Mouse (Mus musculus) limb, embryonic 11.5 days (tissue): ENCODE results near the gene Spp2. TPM values are rescaled to one million over a fixed set of nuclear protein-coding genes. Genes with fewer than 3 reads are reported as not detected.
A peak's percentile ranks its signal among the peaks of the same experiment; 100 is the strongest.

ENCODE experiments used
- ATAC-seq: fragments of 200-750 bp; cut with Nextera tagmentation; 2 replicates; pipeline ENCODE4 v1.8.0; 2017; ENCODE audit warnings: low read depth; ENCODE audit not compliant: insufficient number of reproducible peaks, low FRiP score, low TSS enrichment
- DNase-seq: peaks from one replicate; pipeline ENCODE4 v3.0.0-alpha.2; 2015; ENCODE audit warnings: low spot score
- H3K27ac ChIP-seq: fragments of 300-500 bp; sonication (generic); replicated peaks from 2 replicates; pipeline ENCODE4 v1.5.1; 2014; ENCODE audit warnings: low read depth, mild to moderate bottlenecking, low read length
- H3K27me3 ChIP-seq: fragments of 300-500 bp; sonication (generic); 2 replicates; pipeline ENCODE4 v1.6.1; 2014; ENCODE audit warnings: mild to moderate bottlenecking, low read length, mixed read lengths; ENCODE audit not compliant: control insufficient read depth, insufficient read depth
- H3K36me3 ChIP-seq: fragments of 300-500 bp; sonication (generic); 2 replicates; pipeline ENCODE4 v1.6.1; 2014; ENCODE audit warnings: mild to moderate bottlenecking, low read length, moderate library complexity, mixed read lengths; ENCODE audit not compliant: control insufficient read depth, insufficient read depth
- H3K4me1 ChIP-seq: fragments of 300-500 bp; sonication (generic); 2 replicates; pipeline ENCODE4 v1.6.1; 2014; ENCODE audit warnings: low read length, mixed read lengths; ENCODE audit not compliant: control insufficient read depth, insufficient read depth
- H3K4me2 ChIP-seq: fragments of 300-500 bp; sonication (generic); 2 replicates; pipeline ENCODE4 v1.6.1; 2014; ENCODE audit warnings: low read depth, mild to moderate bottlenecking, moderate library complexity; ENCODE audit not compliant: severe bottlenecking
- H3K4me3 ChIP-seq: fragments of 300-500 bp; sonication (generic); 2 replicates; pipeline ENCODE4 v1.5.1; 2014; ENCODE audit warnings: low read depth, low read length
- H3K9ac ChIP-seq: fragments of 300-500 bp; sonication (generic); 2 replicates; pipeline ENCODE4 v1.6.1; 2014; ENCODE audit warnings: mild to moderate bottlenecking, low read length
- H3K9me3 ChIP-seq: fragments of 300-500 bp; sonication (generic); 2 replicates; pipeline ENCODE4 v1.6.1; 2016; ENCODE audit warnings: low read length; ENCODE audit not compliant: control insufficient read depth
- WGBS: fragments of 180-500 bp; shearing (Covaris S2); extraction: QIAGEN DNeasy Blood & Tissue Kit; methylation state at CpG from one replicate; pipeline ENCODE4 v1.1.7; 2014; 5-methylcytosine and 5-hydroxymethylcytosine counted together
- polyA plus RNA-seq: library from polyadenylated mRNA; unstranded; fragments of >200 nt; fragmentation: Nextera tagmentation; extraction: Ambion mirVana; gene quantifications from 2 replicates; pipeline ENCODE4 v1.2.1, GENCODE M21; 2014

The Spp2 gene
- polyA plus RNA-seq, 1 experiment from 2014 or later, result not detected

DNA sequence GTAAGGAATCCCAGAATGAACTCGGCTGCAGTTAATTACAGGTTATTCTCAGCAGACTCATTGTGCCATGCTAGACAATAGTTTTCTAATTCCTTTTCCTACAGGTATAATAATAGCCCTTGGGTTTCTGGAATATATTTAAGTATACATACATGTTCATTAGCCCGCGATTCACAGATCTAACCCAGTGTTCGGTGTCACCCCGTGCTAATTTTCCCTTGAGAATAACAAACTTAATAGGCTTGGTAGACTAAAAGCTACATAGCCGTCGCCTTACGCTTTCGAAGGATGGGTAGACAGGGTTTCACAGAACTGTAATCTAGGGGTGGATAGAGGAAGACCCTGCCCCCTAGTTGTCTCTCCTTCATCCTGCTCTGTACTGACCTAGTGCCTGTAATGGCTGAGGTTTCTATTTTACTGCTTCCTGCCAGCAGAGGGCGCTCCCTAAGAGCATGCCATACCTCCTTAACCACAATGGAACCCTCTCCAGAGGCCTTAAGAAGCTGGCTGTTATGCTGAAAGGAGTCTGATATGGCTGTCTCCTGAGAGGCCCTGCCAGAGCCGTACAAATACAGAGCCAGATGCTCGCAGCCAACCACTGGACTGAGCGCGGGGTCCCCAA, 49.8 kb downstream of the Spp2 start:
- Histone ChIP-seq H3K27me3 (no peaks in the 10 kb centered on the region), H3K4me2 (no peak overlapping the region), H3K36me3 (no peaks in the 10 kb centered on the region), H3K4me3 (no peak overlapping the region), H3K9me3 (no peaks in the 10 kb centered on the region), H3K27ac (no peak overlapping the region), H3K4me1 (no peaks in the 10 kb centered on the region), H3K9ac (no peak overlapping the region)
- DNase-seq (peak; percentile 82), ATAC-seq (no peak)
- WGBS, result 58% methylated on average over 14 of the region's 14 CpGs

DNA sequence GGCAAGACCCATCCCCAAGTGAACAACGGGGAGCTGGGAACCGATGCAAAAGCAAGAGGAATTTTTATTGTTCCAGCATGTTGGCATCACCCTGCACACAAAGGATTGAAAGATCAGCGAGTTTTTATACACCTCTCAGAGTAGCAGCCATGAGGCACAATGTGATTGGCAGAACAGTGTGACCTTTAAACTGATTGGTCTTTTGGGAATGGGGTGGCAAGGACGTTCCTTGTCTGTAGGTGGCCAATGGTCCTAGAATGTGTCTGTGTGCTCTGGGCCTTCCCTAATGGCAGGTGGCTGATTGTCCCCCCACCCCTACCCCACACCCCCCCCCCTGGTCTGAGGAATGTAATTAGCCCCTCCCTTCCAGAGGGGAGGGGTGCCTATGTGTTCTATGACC, 52.4 kb downstream of the Spp2 start:
- Histone ChIP-seq H3K27ac (no peak overlapping the region), H3K4me3 (no peak overlapping the region), H3K36me3 (no peaks in the 10 kb centered on the region), H3K9ac (no peak overlapping the region), H3K4me1 (no peaks in the 10 kb centered on the region), H3K9me3 (no peaks in the 10 kb centered on the region), H3K4me2 (no peak overlapping the region), H3K27me3 (no peaks in the 10 kb centered on the region)
- no peak for ATAC-seq
- WGBS, result 90% methylated on average over 4 of the region's 4 CpGs
- no peak for DNase-seq

DNA sequence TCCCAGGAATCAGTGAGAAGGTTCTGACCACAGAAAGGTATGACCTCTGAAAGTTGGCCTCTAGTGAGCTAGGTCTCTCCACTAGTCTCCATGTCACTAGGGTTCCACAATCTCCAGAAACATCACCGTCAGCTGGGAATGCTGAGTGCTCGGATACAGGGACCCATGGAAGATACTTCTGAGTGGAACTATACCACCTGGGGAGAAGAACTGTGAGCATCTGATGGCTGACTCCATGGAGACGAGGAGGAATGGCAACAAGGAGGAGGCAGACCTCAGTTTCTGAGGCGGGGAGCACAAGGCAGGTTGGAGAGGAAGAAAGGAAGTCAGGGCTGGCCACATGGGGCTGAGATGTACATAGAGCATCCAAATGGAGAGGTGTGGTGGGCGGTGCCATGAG, 52.9 kb downstream of the Spp2 start:
- 93% methylated on average over 5 of the region's 5 CpGs for WGBS
- ATAC-seq (no peak), DNase-seq (no peak)
- Histone ChIP-seq H3K9me3 (no peaks in the 10 kb centered on the region), H3K27ac (no peak overlapping the region), H3K4me3 (no peak overlapping the region), H3K36me3 (no peaks in the 10 kb centered on the region), H3K9ac (no peak overlapping the region), H3K4me1 (no peaks in the 10 kb centered on the region), H3K4me2 (no peak overlapping the region), H3K27me3 (no peaks in the 10 kb centered on the region)

DNA sequence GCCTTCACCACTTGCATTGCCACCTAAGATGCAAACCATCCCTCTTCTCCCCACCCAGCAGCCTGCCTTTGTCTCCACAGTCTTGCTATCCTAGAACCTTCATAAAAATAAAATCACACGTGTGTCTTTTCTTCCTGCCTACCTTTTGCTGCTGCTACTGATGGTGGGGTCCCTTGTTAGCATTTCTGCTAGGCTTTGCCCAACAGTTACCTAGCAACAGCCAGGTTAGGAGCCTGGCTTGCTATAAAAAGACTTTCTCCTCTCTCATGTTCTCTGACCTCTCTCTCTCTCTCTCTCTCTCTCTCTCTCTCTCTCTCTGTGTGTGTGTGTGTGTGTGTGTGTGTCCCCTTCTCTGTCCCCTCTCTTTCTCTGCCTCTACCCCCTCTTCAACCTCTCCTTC, 54.3 kb downstream of the Spp2 start:
- Histone ChIP-seq H3K9ac (no peak overlapping the region), H3K4me2 (no peak overlapping the region), H3K27me3 (no peaks in the 10 kb centered on the region), H3K36me3 (no peaks in the 10 kb centered on the region), H3K27ac (no peak overlapping the region), H3K9me3 (no peaks in the 10 kb centered on the region), H3K4me1 (no peaks in the 10 kb centered on the region), H3K4me3 (no peak overlapping the region)
- WGBS, result 20% methylated on average over 1 of the region's 1 CpGs
- DNase-seq, result no peak
- no peak for ATAC-seq

DNA sequence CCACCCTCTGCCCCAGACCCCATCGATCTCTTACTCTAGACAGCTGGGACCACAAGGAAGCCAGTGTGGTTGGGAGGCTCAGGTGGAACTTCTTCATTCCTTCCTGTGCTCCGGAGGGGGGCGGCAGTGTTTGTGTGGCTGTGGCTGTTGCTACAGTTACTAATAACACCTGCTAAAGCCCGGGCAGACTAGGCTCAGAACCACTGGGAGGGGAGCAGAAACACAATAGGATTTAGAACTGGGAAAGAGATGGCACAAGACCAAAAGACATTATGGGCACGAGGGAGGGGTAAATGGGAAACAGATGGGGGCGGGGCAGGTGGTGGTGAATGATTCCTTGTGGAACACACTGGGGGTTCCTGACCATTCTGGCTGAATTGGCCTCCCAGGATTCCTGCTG, 55.7 kb downstream of the Spp2 start:
- Histone ChIP-seq H3K4me2 (no peak overlapping the region), H3K27me3 (no peaks in the 10 kb centered on the region), H3K4me3 (no peak overlapping the region), H3K9ac (no peak overlapping the region), H3K9me3 (no peaks in the 10 kb centered on the region), H3K36me3 (no peaks in the 10 kb centered on the region), H3K27ac (no peak overlapping the region), H3K4me1 (no peaks in the 10 kb centered on the region)
- DNase-seq (no peak), ATAC-seq (no peak)
- 40% methylated on average over 6 of the region's 6 CpGs for WGBS

DNA sequence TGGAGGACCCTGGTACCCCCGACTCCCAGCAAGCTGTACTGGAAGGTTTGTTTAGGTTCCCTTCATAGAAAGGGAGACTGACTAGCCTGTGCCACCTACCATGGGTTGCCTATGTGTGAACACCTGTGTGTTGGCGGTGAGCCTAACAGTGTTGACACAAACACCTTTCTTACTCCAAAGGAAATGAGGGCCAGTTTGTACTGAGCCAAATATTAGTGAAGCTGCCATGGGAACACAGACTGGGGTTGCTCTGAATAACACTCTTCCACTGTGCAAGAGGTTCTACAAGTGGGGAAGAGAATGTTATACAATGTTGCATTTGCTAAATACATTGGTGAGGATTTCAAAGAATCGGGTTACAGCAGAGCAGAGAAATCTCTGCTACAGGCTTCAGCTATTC, 56.5 kb downstream of the Spp2 start:
- H3K27me3 ChIP-seq, result no peaks in the 10 kb centered on the region
- no peak overlapping the region for H3K4me2 ChIP-seq
- WGBS, result 86% methylated on average over 3 of the region's 3 CpGs
- no peak overlapping the region for H3K27ac ChIP-seq
- H3K9ac ChIP-seq, result no peak overlapping the region
- H3K36me3 ChIP-seq, result no peaks in the 10 kb centered on the region
- DNase-seq (no peak), ATAC-seq (no peak)
- H3K9me3 ChIP-seq, result no peaks in the 10 kb centered on the region
- H3K4me1 ChIP-seq, result no peaks in the 10 kb centered on the region
- H3K4me3 ChIP-seq, result no peak overlapping the region

DNA sequence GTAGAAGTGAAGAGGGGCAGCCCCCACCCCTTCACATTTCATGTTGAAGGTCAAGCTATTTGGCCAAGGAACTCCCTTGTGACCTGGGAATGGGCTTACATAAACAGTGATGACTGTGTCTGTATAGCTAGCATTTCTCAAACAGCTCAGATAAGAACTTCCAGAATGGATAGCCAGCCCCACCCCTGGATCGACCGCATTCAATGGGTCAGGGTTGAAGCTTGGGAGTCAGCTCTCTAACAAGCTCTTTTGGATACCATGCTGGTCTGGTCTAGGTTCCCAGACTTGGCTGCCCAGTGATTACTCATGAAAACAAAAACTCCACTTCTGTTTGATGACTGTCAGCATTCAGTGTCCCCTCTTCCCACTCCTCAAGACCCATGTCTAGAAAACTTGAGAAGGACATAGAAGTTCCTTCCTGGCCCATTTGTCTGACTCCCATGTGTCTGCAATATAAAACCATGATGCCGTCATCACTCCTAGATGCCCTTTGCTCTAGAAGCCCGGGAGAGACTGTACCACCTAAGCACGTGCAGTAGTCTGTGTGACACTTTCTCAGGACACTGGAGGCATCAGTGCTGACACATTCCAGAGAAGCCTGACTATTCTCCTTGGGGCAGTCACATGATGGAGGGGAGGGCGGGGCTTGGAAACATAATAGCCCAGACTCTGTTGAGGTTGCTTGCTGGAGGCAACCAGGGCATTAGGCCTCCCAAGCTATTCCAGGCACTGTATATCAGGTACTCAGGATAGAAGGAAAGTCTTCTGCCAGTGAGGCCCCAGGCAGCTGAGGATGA, 57.5 kb downstream of the Spp2 start:
- Histone ChIP-seq H3K36me3 (no peaks in the 10 kb centered on the region), H3K9ac (no peak overlapping the region), H3K27me3 (no peaks in the 10 kb centered on the region), H3K4me1 (no peaks in the 10 kb centered on the region), H3K4me2 (no peak overlapping the region), H3K27ac (no peak overlapping the region), H3K9me3 (no peaks in the 10 kb centered on the region), H3K4me3 (no peak overlapping the region)
- ATAC-seq (no peak), DNase-seq (no peak)
- 79% methylated on average over 6 of the region's 6 CpGs for whole genome bisulfite sequencing

DNA sequence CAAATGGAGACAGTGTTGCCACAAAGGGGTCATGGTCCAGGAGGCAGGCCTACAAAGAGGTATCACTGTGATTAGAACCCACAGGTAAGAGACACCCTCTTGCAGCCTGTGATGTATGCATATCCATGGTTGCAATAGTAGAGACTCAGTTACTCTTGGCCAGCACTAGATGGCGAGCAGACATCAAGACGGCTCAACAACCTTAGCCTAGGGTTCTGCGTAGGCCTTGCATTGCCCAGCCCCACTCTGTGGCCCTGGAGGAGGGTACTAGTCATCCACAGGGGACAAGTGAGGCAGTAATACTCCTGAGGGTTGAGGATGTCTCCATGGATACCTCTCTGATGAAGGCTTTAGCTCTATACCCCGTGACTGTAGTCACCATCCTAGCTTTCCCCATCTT, 59.0 kb downstream of the Spp2 start:
- no peaks in the 10 kb centered on the region for H3K9me3 ChIP-seq
- H3K27me3 ChIP-seq, result no peaks in the 10 kb centered on the region
- H3K36me3 ChIP-seq, result no peaks in the 10 kb centered on the region
- no peak for DNase-seq
- 75% methylated on average over 4 of the region's 4 CpGs for WGBS
- H3K9ac ChIP-seq, result no peak overlapping the region
- no peak for ATAC-seq
- H3K27ac ChIP-seq, result no peak overlapping the region
- no peak overlapping the region for H3K4me3 ChIP-seq
- H3K4me1 ChIP-seq, result no peaks in the 10 kb centered on the region
- no peak overlapping the region for H3K4me2 ChIP-seq
